Mouse (Mus musculus): Measurements from ENCODE around the gene Tmem11. TPM values are rescaled to one million over a fixed set of nuclear protein-coding genes. Genes with fewer than 3 reads are reported as not detected.

Gene Tmem11
- polyA plus RNA-seq, 1 experiment from 2014 or later = 67.3 TPM

DNA sequence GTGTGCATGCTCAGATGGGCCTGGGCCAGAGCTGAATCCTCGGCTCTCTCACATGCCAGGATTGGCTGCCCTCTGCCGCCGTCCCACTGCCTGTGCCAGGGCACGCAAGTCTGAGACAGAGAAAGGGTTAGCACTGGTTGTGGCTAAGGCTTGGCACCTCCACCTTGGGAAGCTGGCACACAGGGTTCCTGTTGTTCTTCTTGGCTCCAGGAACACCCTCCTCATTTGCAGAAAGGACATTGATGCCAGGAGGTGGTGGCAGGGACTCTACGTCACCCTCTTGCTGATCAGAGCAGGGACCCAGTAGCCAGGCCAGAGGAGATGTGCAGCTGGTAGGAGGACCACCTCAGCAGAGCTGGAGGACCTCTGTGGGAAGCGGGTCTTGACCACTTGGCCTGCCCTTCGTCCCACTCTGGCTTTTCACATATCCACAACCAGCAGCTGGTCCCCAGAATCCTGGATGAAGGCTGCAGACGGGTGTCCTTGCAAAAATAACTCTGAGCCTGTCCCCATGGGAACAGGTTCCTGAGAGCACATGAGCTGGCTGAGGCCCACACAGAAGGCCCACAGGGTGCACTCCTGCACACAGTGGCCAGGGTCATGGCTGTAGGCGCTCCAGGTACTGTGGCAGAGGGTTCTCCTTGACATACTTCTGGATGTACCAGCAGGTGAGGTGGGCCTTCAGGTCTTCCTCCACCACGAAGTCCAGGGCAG, 26.5 kb upstream of the Tmem11 start:
- no peak for ATAC-seq (ENCODE audit: insufficient number of reproducible peaks, insufficient read depth, low FRiP score, low read depth)
- Histone ChIP-seq H3K27ac (replicated peaks in 1 of 2; ENCODE audit: control insufficient read depth in 1 of 2, insufficient read depth in 1 of 2, low read depth in 2 of 2, low read length in 2 of 2) (no peak overlapping the region), H3K4me2 (ENCODE audit: low read length) (no peak overlapping the region), H3K36me3 (ENCODE audit: control insufficient read depth, insufficient read depth, low read length) (peaks cover 35% of the 10 kb centered on the region), H3K27me3 (ENCODE audit: control insufficient read depth, insufficient read depth, low read length) (no peaks in the 10 kb centered on the region), H3K4me1 (ENCODE audit: control insufficient read depth in 2 of 2, insufficient read depth in 2 of 2, low read length in 2 of 2) (peaks cover 0 to 2% of the 10 kb centered on the region in 2 experiments; a peak in 2 of 4 replicates), H3K4me3 (ENCODE audit: control insufficient read depth in 1 of 2, insufficient read depth in 1 of 2, low read depth in 1 of 2, low read length in 2 of 2) (no peak overlapping the region), H3K9ac (ENCODE audit: low read length) (no peak overlapping the region), H3K9me3 (ENCODE audit: control insufficient read depth, low read length) (no peaks in the 10 kb centered on the region)
- 86% methylated on average over 10 of the region's 10 CpGs for WGBS

DNA sequence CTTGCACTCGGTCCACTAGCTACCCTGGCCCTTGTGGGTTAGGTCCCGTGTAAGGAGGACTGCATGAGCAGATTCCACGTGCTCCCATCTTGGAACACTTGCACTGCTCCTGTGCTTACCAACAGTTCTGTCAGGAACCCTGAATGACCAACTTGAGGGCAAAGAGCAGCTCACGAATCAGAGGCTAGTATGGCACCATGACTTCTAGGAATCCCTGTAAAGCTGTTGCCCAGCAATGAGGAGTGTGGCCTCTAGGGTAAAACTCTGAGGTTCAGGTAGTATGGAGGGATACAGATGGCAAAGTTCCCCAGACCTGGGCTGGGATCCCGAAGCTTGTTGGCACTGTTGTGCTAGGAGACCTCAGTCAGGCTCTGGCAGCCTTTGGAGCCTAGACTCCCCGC, 24.6 kb upstream of the Tmem11 start:
- no peaks in the 10 kb centered on the region for H3K9me3 ChIP-seq (ENCODE audit: control insufficient read depth, low read length)
- H3K27me3 ChIP-seq (ENCODE audit: control insufficient read depth, insufficient read depth, low read length) = no peaks in the 10 kb centered on the region
- WGBS = 84% methylated on average over 6 of the region's 6 CpGs
- H3K4me3 ChIP-seq (ENCODE audit: control insufficient read depth in 1 of 2, insufficient read depth in 1 of 2, low read depth in 1 of 2, low read length in 2 of 2) = no peak overlapping the region
- no peak overlapping the region for H3K4me2 ChIP-seq (ENCODE audit: low read length)
- H3K27ac ChIP-seq (replicated peaks in 1 of 2; ENCODE audit: control insufficient read depth in 1 of 2, insufficient read depth in 1 of 2, low read depth in 2 of 2, low read length in 2 of 2) = no peak overlapping the region
- peaks cover 0 to 2% of the 10 kb centered on the region in 2 experiments; a peak in 2 of 4 replicates for H3K4me1 ChIP-seq (ENCODE audit: control insufficient read depth in 2 of 2, insufficient read depth in 2 of 2, low read length in 2 of 2)
- H3K9ac ChIP-seq (ENCODE audit: low read length) = no peak overlapping the region
- no peak; the same call in 1 of the 2 replicates for ATAC-seq (ENCODE audit: insufficient number of reproducible peaks, insufficient read depth, low FRiP score, low read depth)
- H3K36me3 ChIP-seq (ENCODE audit: control insufficient read depth, insufficient read depth, low read length) = peaks cover 31% of the 10 kb centered on the region

DNA sequence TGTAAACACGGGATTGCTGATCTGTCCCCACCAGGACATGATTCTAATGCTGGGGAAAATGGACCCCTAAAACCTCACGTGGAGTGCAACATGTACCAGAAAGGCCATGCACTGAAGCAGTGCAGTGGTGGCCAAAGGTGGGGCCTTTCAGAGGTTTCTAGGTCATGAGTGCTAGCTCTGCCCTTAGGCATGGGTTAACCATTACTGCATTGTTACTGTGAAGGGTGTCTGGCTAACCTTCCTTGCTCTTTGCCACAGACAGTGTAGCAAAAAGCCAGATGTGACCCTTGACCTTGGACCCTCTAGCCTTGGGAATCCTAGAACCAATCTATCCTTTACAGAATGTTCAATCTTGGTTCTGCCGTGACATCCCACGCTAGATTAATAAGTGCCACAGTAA, 23.4 kb upstream of the Tmem11 start:
- H3K4me1 ChIP-seq (ENCODE audit: control insufficient read depth in 2 of 2, insufficient read depth in 2 of 2, low read length in 2 of 2) = peaks cover 0 to 2% of the 10 kb centered on the region in 2 experiments; a peak in 2 of 4 replicates
- H3K4me3 ChIP-seq (ENCODE audit: control insufficient read depth in 1 of 2, insufficient read depth in 1 of 2, low read depth in 1 of 2, low read length in 2 of 2) = no peak overlapping the region
- WGBS = 71% methylated on average over 4 of the region's 4 CpGs
- H3K9ac ChIP-seq (ENCODE audit: low read length) = no peak overlapping the region
- H3K27me3 ChIP-seq (ENCODE audit: control insufficient read depth, insufficient read depth, low read length) = no peaks in the 10 kb centered on the region
- H3K36me3 ChIP-seq (ENCODE audit: control insufficient read depth, insufficient read depth, low read length) = peaks cover 31% of the 10 kb centered on the region
- no peak overlapping the region for H3K4me2 ChIP-seq (ENCODE audit: low read length)
- ATAC-seq (ENCODE audit: insufficient number of reproducible peaks, insufficient read depth, low FRiP score, low read depth) = no peak
- no peaks in the 10 kb centered on the region for H3K9me3 ChIP-seq (ENCODE audit: control insufficient read depth, low read length)
- H3K27ac ChIP-seq (replicated peaks in 1 of 2; ENCODE audit: control insufficient read depth in 1 of 2, insufficient read depth in 1 of 2, low read depth in 2 of 2, low read length in 2 of 2) = no peak overlapping the region

DNA sequence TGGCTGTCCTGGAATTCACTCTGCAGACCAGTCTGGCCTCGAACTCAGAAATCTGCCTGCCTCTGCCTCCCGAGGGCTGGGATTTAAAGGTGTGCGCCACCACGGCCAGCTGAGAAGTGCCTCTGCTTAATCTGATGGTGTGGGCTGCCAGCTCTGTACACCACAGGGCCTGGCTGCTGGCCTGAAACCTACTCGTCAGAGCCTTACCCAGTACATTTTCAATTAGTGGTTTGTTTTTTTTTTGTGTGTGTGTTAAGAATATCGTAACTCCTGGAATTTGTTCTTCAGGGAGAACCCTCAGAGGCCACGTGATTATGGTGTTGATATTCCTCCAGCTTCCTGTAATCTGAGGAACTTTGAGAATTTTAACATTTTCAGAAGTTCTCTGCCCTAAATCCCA, 22.9 kb upstream of the Tmem11 start:
- WGBS = 77% methylated on average over 7 of the region's 7 CpGs

DNA sequence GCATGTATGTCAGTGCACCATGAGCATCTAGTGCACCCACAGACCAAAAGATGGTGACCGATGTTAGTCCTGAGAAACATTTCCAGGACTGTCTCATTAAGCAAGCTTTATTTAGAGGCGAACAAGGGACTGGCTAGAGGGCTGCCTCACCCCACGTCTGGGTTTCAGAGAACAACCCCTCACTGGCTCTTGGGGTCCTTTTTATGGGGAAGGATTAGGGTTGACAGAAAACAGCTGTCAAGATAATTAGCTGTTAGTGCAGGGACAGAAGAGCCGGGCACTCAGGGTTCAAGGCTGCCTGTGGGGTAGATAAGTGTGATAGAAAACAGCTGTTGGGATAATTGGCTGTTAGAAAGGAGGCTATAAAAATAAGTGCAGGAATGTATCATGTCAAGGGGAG, 16.8 kb upstream of the Tmem11 start:
- Histone ChIP-seq H3K4me1 (ENCODE audit: control insufficient read depth in 2 of 2, insufficient read depth in 2 of 2, low read length in 2 of 2) (peaks cover 3 to 12% of the 10 kb centered on the region in 2 experiments), H3K9ac (ENCODE audit: low read length) (no peak overlapping the region), H3K4me2 (ENCODE audit: low read length) (peak overlapping the region; percentile 26; the same call in 1 of the 2 replicates), H3K27ac (replicated peaks in 1 of 2; ENCODE audit: control insufficient read depth in 1 of 2, insufficient read depth in 1 of 2, low read depth in 2 of 2, low read length in 2 of 2) (peak overlapping the region; percentile 33 to 40; a peak in 3 of 4 replicates), H3K36me3 (ENCODE audit: control insufficient read depth, insufficient read depth, low read length) (no peaks in the 10 kb centered on the region), H3K27me3 (ENCODE audit: control insufficient read depth, insufficient read depth, low read length) (no peaks in the 10 kb centered on the region), H3K4me3 (ENCODE audit: control insufficient read depth in 1 of 2, insufficient read depth in 1 of 2, low read depth in 1 of 2, low read length in 2 of 2) (no peak overlapping the region), H3K9me3 (ENCODE audit: control insufficient read depth, low read length) (no peaks in the 10 kb centered on the region)
- WGBS = 7% methylated on average over 4 of the region's 4 CpGs
- no peak for ATAC-seq (ENCODE audit: insufficient number of reproducible peaks, insufficient read depth, low FRiP score, low read depth)

More for the DNA sequence above, 22.9 kb upstream of the Tmem11 start:
- Histone ChIP-seq H3K36me3 (ENCODE audit: control insufficient read depth, insufficient read depth, low read length) (peaks cover 31% of the 10 kb centered on the region), H3K4me1 (ENCODE audit: control insufficient read depth in 2 of 2, insufficient read depth in 2 of 2, low read length in 2 of 2) (peaks cover 0 to 2% of the 10 kb centered on the region in 2 experiments; a peak in 2 of 4 replicates), H3K9ac (ENCODE audit: low read length) (no peak overlapping the region), H3K9me3 (ENCODE audit: control insufficient read depth, low read length) (no peaks in the 10 kb centered on the region), H3K27ac (replicated peaks in 1 of 2; ENCODE audit: control insufficient read depth in 1 of 2, insufficient read depth in 1 of 2, low read depth in 2 of 2, low read length in 2 of 2) (no peak overlapping the region), H3K27me3 (ENCODE audit: control insufficient read depth, insufficient read depth, low read length) (no peaks in the 10 kb centered on the region), H3K4me3 (ENCODE audit: control insufficient read depth in 1 of 2, insufficient read depth in 1 of 2, low read depth in 1 of 2, low read length in 2 of 2) (no peak overlapping the region), H3K4me2 (ENCODE audit: low read length) (no peak overlapping the region)
- ATAC-seq (ENCODE audit: insufficient number of reproducible peaks, insufficient read depth, low FRiP score, low read depth) = no peak

DNA sequence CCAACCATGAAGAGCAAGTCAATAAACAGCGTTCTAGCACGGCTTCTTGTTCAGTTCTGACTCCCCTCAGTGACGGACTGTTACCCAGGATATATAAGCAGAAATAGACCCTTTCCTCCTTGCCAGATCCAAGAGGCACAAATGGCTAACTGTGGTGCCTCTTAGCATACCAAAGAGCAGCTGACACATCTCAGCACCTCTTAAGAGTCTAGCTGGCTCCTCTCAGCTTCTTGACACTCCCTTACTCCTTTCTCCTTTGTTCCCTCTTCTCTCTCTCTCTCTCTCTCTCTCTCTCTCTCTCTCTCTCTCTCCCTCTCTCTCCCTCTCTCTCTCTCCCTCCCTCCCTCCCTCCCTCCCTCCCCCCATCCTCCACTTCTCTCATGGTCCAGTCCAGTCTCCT, 11.7 kb upstream of the Tmem11 start:
- Histone ChIP-seq H3K36me3 (ENCODE audit: control insufficient read depth, insufficient read depth, low read length) (no peaks in the 10 kb centered on the region), H3K4me3 (ENCODE audit: control insufficient read depth in 1 of 2, insufficient read depth in 1 of 2, low read depth in 1 of 2, low read length in 2 of 2) (no peak overlapping the region), H3K4me2 (ENCODE audit: low read length) (no peak overlapping the region), H3K27ac (replicated peaks in 1 of 2; ENCODE audit: control insufficient read depth in 1 of 2, insufficient read depth in 1 of 2, low read depth in 2 of 2, low read length in 2 of 2) (no peak overlapping the region), H3K27me3 (ENCODE audit: control insufficient read depth, insufficient read depth, low read length) (no peaks in the 10 kb centered on the region), H3K9ac (ENCODE audit: low read length) (no peak overlapping the region), H3K4me1 (ENCODE audit: control insufficient read depth in 2 of 2, insufficient read depth in 2 of 2, low read length in 2 of 2) (peaks cover 4% of the 10 kb centered on the region in 2 experiments), H3K9me3 (ENCODE audit: control insufficient read depth, low read length) (no peaks in the 10 kb centered on the region)
- WGBS = 41% methylated on average over 3 of the region's 3 CpGs
- no peak for ATAC-seq (ENCODE audit: insufficient number of reproducible peaks, insufficient read depth, low FRiP score, low read depth)

DNA sequence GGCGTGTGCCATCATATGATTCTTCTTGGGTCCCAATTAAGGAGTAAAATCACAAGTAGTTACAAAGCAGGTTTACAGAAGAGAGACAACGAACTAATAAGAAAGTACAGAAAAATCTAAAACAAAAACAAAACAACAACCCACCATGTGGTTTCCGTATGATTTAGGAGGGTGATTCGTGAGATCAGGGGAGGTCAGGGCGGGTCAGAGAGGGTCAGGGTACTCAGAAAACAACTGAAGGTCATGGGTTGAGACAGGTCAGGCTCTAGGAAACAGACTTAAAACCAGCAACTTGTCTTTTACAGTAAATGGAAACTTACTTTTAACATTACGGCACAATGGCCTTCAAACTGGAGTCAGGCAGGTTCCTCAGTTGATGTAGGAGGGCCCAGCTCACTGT, 11.2 kb upstream of the Tmem11 start:
- Histone ChIP-seq H3K4me2 (ENCODE audit: low read length) (no peak overlapping the region), H3K36me3 (ENCODE audit: control insufficient read depth, insufficient read depth, low read length) (no peaks in the 10 kb centered on the region), H3K4me1 (ENCODE audit: control insufficient read depth in 2 of 2, insufficient read depth in 2 of 2, low read length in 2 of 2) (peaks cover 0 to 3% of the 10 kb centered on the region in 2 experiments; a peak in 2 of 4 replicates), H3K9ac (ENCODE audit: low read length) (no peak overlapping the region), H3K27me3 (ENCODE audit: control insufficient read depth, insufficient read depth, low read length) (no peaks in the 10 kb centered on the region), H3K27ac (replicated peaks in 1 of 2; ENCODE audit: control insufficient read depth in 1 of 2, insufficient read depth in 1 of 2, low read depth in 2 of 2, low read length in 2 of 2) (no peak overlapping the region), H3K9me3 (ENCODE audit: control insufficient read depth, low read length) (no peaks in the 10 kb centered on the region), H3K4me3 (ENCODE audit: control insufficient read depth in 1 of 2, insufficient read depth in 1 of 2, low read depth in 1 of 2, low read length in 2 of 2) (no peak overlapping the region)
- no peak for ATAC-seq (ENCODE audit: insufficient number of reproducible peaks, insufficient read depth, low FRiP score, low read depth)
- WGBS = 72% methylated on average over 6 of the region's 6 CpGs

DNA sequence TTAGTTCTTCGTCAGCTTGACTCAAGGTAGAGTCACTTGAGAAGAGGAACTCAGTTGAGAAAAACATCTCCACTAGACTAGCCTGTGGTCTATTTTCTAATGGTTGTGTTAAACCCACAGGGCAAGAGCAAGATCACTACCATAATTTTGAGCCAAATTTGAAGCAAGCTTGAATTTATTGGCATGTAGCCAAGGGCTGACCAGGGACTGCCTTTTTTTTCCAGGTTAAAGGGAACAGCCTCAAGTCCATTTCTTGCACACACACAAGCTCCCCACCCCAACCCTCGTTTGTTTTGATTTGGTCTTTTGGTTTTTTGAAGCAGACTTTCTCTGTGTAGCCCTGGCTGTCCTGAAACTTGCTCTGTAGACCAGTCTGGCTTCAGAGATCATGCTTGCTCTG, 10.8 kb upstream of the Tmem11 start:
- WGBS = 63% methylated on average over 2 of the region's 2 CpGs
- no peak overlapping the region for H3K9ac ChIP-seq (ENCODE audit: low read length)
- no peak overlapping the region for H3K27ac ChIP-seq (replicated peaks in 1 of 2; ENCODE audit: control insufficient read depth in 1 of 2, insufficient read depth in 1 of 2, low read depth in 2 of 2, low read length in 2 of 2)
- H3K4me2 ChIP-seq (ENCODE audit: low read length) = no peak overlapping the region
- no peaks in the 10 kb centered on the region for H3K27me3 ChIP-seq (ENCODE audit: control insufficient read depth, insufficient read depth, low read length)
- H3K36me3 ChIP-seq (ENCODE audit: control insufficient read depth, insufficient read depth, low read length) = no peaks in the 10 kb centered on the region
- H3K4me1 ChIP-seq (ENCODE audit: control insufficient read depth in 2 of 2, insufficient read depth in 2 of 2, low read length in 2 of 2) = peaks cover 0 to 3% of the 10 kb centered on the region in 2 experiments; a peak in 2 of 4 replicates
- no peaks in the 10 kb centered on the region for H3K9me3 ChIP-seq (ENCODE audit: control insufficient read depth, low read length)
- H3K4me3 ChIP-seq (ENCODE audit: control insufficient read depth in 1 of 2, insufficient read depth in 1 of 2, low read depth in 1 of 2, low read length in 2 of 2) = no peak overlapping the region
- no peak for ATAC-seq (ENCODE audit: insufficient number of reproducible peaks, insufficient read depth, low FRiP score, low read depth)

All from heart, embryonic 14.5 days (tissue).